Mouse (Mus musculus) c-Kit-positive CD71-negative TER-119-negative erythroid progenitor cells, embryonic 14.5 days (primary cell): ENCODE results near the gene Luc7l2.

Experiments used
- DNase-seq: peaks from one replicate; pipeline ENCODE4 v3.0.0-alpha.2; 2013; ENCODE audit warnings: low read depth

The Luc7l2 gene

DNA sequence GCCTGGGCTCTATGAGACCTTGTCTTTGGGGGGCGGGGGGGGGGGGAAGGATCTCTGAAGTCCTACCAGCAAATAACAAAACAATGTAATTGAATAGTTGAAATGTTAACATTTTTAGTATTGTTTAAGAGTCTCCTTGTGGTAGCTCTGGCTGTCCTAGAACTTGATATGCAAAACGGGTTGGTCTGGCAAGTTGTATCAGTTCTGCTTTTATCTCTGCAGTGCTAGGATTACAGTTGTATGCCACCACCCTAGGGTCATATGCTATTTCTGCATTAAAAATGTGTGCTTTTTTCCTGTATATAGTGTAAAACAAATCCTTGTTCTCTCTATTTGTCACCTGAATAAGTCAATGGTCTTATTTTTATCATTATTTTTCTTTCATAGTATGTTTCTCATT, 25.0 kb downstream of the Luc7l2 start:
- DNase-seq: no peak

- no peak for DNase-seq
Measured at GRCm38 (mm10) chr6:38580112-38580857, 29.2 kb downstream of the Luc7l2 start.

DNA sequence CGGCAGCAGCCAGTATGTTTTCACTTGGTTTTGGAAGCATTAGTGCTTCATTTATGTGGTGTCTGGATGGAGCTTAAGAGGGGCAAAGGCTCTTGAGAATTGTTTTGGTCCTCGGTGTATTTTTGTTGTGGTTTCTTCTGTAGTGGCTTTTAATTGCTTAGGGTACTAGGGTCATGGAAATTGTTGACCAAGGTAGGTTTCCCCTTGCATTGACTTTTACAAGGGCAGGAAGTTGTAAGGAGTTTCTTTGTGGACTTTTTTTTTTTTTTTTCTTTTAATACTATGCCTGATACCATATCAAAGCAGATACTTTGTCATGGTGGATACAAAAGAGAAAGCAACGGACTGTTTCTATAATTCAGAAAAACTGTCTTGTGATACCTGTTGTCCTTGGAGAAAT, 30.6 kb downstream of the Luc7l2 start:
- no peak for DNase-seq

GRCm38 (mm10) chr6:38597481-38597880, 46.3 kb downstream of the Luc7l2 start:
- DNase-seq: no peak

DNA sequence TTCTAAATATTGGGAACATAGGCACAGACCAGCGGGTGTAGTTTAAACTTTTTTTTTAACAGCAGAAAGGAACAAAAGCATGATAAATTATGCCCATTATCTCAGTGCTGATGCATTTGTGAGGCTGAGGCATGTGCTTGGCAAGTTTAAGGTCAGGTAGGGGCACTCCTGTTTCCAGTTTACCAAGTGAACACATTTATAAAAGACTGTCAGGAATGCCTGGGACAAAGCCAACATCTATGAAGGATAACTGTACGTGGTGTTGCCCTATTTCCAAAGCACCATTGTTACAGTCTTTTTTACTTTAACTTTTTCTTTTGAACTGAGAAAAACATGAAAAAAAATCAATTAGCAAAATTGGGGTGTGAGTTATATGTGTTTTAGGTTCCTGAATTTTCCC, 58.8 kb downstream of the Luc7l2 start:
- no peak for DNase-seq

DNA sequence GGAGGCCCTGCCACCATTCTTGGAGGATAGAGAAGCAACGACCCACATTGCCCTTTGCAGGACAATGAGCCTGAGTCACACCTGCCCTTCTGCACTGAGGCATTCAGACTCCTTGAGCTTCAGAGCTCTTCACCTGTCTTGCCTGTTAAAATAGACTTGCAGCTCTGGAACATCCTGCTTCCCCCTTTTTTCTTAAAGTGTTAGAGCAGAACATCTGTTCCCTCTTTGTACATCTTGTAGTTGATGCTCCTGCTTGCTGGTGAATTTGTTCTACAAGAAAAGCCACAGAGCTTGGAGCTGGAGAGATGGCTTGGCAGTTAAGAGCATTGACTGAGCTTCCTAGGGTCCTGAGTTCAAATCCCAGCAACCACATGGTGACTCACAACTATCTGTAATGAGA, 71.3 kb downstream of the Luc7l2 start:
- DNase-seq: no peak

- no peak for DNase-seq
Measured at GRCm38 (mm10) chr6:38623457-38623856, 72.3 kb downstream of the Luc7l2 start.

GRCm38 (mm10) chr6:38624439-38624838, 73.3 kb downstream of the Luc7l2 start:
- DNase-seq: no peak

DNA sequence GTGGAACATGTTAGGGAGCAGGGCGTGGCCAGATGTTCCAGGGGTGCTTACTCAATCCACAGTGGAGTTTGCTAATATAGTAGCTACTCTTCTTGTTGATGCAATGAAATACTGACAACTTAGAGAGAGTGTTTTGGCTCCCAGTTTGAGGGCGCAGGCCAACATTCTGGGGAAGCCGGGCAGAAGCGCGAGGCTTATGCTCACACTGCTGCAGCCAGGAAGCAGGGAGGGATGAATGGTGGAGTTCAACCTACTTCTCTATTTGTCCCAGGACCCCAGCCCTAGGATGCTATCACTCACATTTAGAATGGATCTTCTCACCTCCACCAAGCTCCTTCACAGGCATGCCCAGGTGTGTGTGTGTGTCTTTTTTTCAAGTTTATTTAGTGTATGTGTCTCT, 75.0 kb downstream of the Luc7l2 start:
- DNase-seq: no peak

- no peak for DNase-seq
Measured at GRCm38 (mm10) chr6:38627081-38627480, 75.9 kb downstream of the Luc7l2 start.

- no peak for DNase-seq
Measured at GRCm38 (mm10) chr6:38627486-38627885, 76.4 kb downstream of the Luc7l2 start.

- DNase-seq: no peak
Measured at GRCm38 (mm10) chr6:38629556-38629955, 78.4 kb downstream of the Luc7l2 start.

- no peak for DNase-seq
Measured at GRCm38 (mm10) chr6:38632826-38633225, 81.7 kb downstream of the Luc7l2 start.

DNA sequence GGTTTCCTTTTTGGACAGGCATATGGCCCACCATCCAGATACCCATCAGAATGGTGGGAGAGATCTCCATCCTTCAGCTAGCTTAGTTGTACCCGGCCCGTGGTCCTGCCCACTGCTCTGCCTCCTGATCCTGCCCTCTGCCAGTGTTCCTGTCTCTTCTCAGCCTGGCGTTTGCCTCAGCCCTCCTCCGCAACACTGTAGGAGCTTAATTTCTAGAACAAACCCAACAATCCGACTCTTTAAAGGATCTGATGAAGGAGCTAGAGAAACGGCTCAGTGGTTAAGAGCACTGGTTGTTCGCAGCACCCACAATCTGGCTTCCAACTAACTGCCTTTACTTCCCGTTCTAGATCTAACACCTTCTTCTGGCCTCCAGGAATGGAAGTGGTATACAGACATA, 83.3 kb downstream of the Luc7l2 start:
- DNase-seq: no peak

GRCm38 (mm10) chr6:38635941-38636851, 85.1 kb downstream of the Luc7l2 start:
- DNase-seq: no peak

GRCm38 (mm10) chr6:38636852-38637618, 85.9 kb downstream of the Luc7l2 start, which contains the start of gene Klrg2:
Gene Klrg2 (minus strand): TSS chr6:38637242.
- no peak for DNase-seq

- no peak for DNase-seq
Measured at GRCm38 (mm10) chr6:38640401-38640800, 89.3 kb downstream of the Luc7l2 start.

GRCm38 (mm10) chr6:38641228-38641627, 90.1 kb downstream of the Luc7l2 start:
- no peak for DNase-seq

DNA sequence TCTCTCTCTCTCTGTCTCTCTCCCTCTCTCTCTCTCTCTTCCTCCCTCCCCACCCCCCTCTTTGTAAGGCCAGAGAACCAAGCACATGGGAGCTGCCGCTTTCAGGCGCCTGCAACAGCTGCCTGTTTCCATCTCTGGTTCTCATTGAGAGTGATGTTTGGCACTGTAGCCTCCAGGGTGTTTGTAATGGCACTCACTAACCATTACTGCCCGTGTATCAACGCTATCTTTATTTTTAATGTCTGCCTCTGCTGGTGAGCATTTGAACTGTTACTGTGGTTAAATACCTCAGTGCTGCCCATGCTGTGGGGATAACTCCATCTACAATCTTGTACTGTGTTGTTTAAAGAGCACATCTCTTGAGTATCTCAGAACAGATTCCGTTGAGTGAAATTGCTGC, 90.5 kb downstream of the Luc7l2 start:
- no peak for DNase-seq

- no peak for DNase-seq
Measured at GRCm38 (mm10) chr6:38642593-38642992, 91.5 kb downstream of the Luc7l2 start.

DNA sequence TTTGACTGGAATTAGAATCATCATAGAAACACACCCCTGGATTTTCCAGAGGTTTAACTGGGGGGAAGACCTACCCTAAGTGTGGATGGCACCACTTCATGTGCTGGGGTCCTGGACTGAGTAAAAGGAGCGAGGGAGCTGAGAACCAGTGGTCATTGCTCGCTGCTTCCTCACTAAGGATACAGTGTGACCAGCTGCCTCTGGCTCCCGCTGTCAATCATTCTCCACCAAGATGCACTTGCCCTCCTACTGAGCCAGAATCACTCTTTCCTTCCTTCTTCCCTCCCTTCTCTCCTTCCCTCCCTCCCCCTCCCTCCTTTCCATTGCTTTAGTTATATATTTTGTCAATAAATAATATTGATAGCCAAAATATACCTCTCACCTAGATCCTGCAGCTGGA, 91.9 kb downstream of the Luc7l2 start:
- DNase-seq: no peak

- no peak for DNase-seq
Measured at GRCm38 (mm10) chr6:38649545-38649944, 98.4 kb downstream of the Luc7l2 start.
